Mouse (Mus musculus) hindbrain, embryonic 12.5 days (tissue): ENCODE results near the gene Ccrl2. TPM values are rescaled to one million over a fixed set of nuclear protein-coding genes. Genes with fewer than 3 reads are reported as not detected.
A peak's percentile ranks its signal among the peaks of the same experiment; 100 is the strongest.

Experiments
- ATAC-seq: fragments of 200-750 bp; cut with Nextera tagmentation; 2 replicates; pipeline ENCODE4 v1.8.0; 2017; ENCODE audit warnings: moderate TSS enrichment; ENCODE audit not compliant: low FRiP score
- H3K27ac ChIP-seq: fragments of 300-500 bp; sonication (generic); 2 replicates; pipeline ENCODE4 v1.5.1; 2016; ENCODE audit warnings: mild to moderate bottlenecking
- H3K27me3 ChIP-seq: fragments of 300-500 bp; sonication (generic); 2 replicates; pipeline ENCODE4 v1.6.1; 2016; ENCODE audit warnings: mild to moderate bottlenecking
- H3K36me3 ChIP-seq: fragments of 300-500 bp; sonication (generic); 2 replicates; pipeline ENCODE4 v1.6.1; 2016; ENCODE audit warnings: mild to moderate bottlenecking
- H3K4me1 ChIP-seq: fragments of 300-500 bp; sonication (generic); 2 replicates; pipeline ENCODE4 v1.6.1; 2016
- H3K4me2 ChIP-seq: fragments of 300-500 bp; sonication (generic); replicated peaks from 2 replicates; pipeline ENCODE4 v1.6.1; 2016; ENCODE audit warnings: mild to moderate bottlenecking
- H3K4me3 ChIP-seq: fragments of 300-500 bp; sonication (generic); 2 replicates; pipeline ENCODE4 v1.5.1; 2016; ENCODE audit warnings: mild to moderate bottlenecking
- H3K9ac ChIP-seq: fragments of 300-500 bp; sonication (generic); 2 replicates; pipeline ENCODE4 v1.6.1; 2016; ENCODE audit warnings: mild to moderate bottlenecking, moderate library complexity
- H3K9me3 ChIP-seq: fragments of 300-500 bp; sonication (generic); replicated peaks from 2 replicates; pipeline ENCODE4 v1.6.1; 2016; ENCODE audit warnings: mild to moderate bottlenecking
- WGBS: fragments of 180-500 bp; shearing (Covaris S2); methylation state at CpG from one replicate; pipeline ENCODE4 v1.1.7; 2016; 5-methylcytosine and 5-hydroxymethylcytosine counted together
- polyA plus RNA-seq: library from polyadenylated mRNA; unstranded; fragments of >200 nt; fragmentation: Nextera tagmentation; extraction: Ambion mirVana; gene quantifications from 2 replicates; pipeline ENCODE4 v1.2.1, GENCODE M21; 2016

Gene Ccrl2
- polyA plus RNA-seq, 1 experiment from 2014 or later, result 0.97 TPM

DNA sequence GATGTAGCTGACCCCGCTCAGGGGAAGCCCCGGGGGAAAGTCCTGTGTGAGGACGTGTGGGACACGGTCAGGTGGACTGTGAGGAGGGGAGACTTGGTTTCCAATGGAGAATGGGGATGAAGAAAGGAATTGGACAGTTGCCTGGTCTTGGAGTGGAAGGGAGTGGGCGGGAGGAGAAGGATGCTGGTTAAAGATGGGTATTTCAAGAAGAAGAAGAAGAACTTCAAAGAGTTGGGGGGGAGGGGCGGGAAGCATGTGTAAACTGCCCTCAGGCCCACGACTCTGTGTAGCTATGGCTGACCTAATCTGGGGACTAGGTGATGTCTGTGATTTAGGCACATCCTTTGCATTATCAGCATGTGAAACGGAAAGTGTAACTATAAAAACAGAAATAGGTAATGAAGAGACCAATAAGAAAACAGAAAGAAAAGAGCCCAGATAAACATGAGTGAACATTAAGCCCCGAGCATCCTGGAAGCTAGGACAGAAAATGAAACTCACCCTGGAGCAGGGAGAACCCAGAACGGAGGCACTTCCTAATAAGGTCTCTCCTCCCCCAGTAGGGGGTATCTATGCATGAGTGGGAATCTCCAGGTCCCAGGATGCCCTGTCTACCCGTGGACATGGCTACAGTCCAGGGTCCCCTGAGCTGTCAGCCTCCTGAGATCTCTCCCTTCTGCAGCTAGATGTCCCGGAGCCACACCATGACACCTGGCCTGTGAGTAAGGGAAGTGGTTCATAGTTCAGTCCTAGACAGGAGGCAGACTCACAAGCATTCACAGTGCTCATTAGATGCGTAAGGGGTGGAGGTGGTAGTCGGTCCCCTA is 438 bp upstream of the Ccrl2 start:
- Histone ChIP-seq H3K36me3 (no peaks in the 10 kb centered on the region), H3K9ac (no peak overlapping the region), H3K4me3 (no peak overlapping the region), H3K27me3 (no peaks in the 10 kb centered on the region), H3K27ac (no peak overlapping the region), H3K9me3 (no peaks in the 10 kb centered on the region), H3K4me2 (peak overlapping the region; percentile 39; the same call in 1 of the 2 replicates), H3K4me1 (no peaks in the 10 kb centered on the region)
- 75% methylated on average over 14 of the region's 14 CpGs for WGBS
- ATAC-seq, result no peak

DNA sequence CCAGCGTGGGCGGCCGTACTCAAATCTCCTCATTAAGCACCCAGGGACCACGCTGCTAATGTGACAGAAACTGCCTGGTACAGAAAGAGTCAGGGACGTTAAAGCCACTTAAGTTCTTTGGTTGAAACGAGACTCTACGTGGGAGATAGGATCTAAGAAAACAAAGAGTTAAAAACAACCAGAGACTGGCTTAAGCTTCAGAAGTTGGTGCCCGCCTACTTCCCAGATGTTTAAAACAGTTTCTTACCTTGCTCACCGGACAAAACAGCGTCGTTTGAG is 861 bp downstream of the Ccrl2 start:
- H3K9ac ChIP-seq, result no peak overlapping the region
- peak overlapping the region; percentile 39 for H3K4me2 ChIP-seq
- 36% methylated on average over 11 of the region's 11 CpGs for WGBS
- H3K27me3 ChIP-seq, result no peaks in the 10 kb centered on the region
- no peak for ATAC-seq
- no peaks in the 10 kb centered on the region for H3K4me1 ChIP-seq
- no peaks in the 10 kb centered on the region for H3K9me3 ChIP-seq
- H3K36me3 ChIP-seq, result no peaks in the 10 kb centered on the region
- H3K4me3 ChIP-seq, result peak overlapping the region; percentile 10; the same call in 1 of the 2 replicates
- no peak overlapping the region for H3K27ac ChIP-seq

DNA sequence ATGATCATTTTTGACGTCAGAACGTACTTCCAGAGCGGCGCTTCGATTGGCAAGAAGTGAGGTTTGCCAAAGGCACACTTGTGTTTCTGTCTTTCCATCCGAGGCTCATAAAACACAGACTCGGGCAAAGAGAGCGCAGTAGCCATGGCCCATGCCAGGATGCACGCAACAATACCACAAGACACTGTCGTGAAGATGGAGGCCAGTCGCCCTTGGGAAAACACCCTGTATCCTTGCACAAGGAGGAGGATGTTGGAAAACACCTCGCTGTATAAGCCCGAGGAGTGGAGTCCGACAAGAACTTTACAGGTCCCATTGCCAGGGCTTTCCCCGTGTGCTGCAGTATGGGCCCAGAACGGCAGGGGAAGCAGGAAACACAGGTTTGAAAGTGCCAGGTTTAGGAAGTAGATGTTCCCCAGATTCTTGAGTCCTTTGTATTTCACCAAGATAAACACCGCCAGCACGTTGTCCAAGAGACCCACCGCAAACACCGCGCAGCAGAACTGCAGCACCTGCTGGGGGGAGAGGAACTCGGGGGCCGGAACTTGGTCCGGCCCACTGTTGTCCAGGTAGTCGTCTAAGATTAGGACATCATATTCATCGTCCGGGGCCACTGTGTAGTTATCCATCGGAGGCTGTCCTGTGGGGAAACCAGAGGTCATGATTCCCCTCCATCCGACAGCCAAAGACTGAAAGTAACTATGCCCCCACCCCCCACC is 1.4 kb downstream of the Ccrl2 start:
- H3K9ac ChIP-seq, result no peak overlapping the region
- 80% methylated on average over 29 of the region's 29 CpGs for WGBS
- H3K36me3 ChIP-seq, result no peaks in the 10 kb centered on the region
- no peak overlapping the region for H3K27ac ChIP-seq
- no peaks in the 10 kb centered on the region for H3K27me3 ChIP-seq
- no peaks in the 10 kb centered on the region for H3K4me1 ChIP-seq
- H3K4me3 ChIP-seq, result peak overlapping the region; percentile 10; the same call in 1 of the 2 replicates
- H3K4me2 ChIP-seq, result peak overlapping the region; percentile 39
- no peaks in the 10 kb centered on the region for H3K9me3 ChIP-seq
- ATAC-seq, result no peak

DNA sequence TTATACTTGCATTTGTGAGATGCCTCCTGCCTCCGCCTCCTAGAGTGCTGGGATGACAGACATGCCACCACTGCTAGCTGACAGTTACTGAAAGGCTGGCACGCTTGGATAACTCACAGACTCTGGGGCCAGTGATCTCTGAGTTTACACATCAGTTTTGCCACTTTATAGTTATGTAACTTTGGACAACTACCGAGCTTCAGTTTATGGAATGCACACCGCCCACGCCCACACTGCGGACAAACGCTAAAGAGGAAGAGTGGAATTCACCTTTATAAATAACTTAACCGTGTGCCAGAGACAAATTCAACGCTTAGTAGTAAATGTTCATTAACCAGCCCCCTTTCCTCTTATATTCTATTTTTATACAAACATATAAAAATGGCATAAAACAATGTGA is 2.4 kb downstream of the Ccrl2 start:
- ATAC-seq, result no peak
- Histone ChIP-seq H3K4me2 (no peak overlapping the region), H3K4me1 (no peaks in the 10 kb centered on the region), H3K9ac (no peak overlapping the region), H3K27ac (no peak overlapping the region), H3K4me3 (no peak overlapping the region), H3K27me3 (no peaks in the 10 kb centered on the region), H3K9me3 (no peaks in the 10 kb centered on the region), H3K36me3 (no peaks in the 10 kb centered on the region)
- 89% methylated on average over 9 of the region's 9 CpGs for WGBS

DNA sequence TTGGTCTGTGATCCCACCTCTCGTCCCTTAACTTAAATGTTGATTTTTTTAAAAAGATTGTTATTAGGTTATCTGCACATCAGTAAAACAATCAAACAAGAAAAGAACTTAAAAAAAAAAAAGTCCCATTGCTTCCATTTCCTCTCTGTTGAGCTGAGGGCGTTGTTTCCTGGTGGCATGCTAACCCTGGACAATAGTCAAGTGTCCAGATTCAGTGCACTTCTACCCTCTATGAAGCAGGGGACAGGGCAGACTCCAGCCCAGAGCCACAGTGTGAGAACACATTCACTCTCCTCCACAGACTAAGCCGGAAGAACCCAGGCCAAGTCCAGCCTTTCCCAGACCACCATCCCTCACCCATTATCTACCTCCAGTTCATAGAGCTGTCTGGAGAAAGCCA is 8.9 kb downstream of the Ccrl2 start:
- no peaks in the 10 kb centered on the region for H3K4me1 ChIP-seq
- H3K4me2 ChIP-seq, result no peak overlapping the region
- H3K9ac ChIP-seq, result no peak overlapping the region
- no peak overlapping the region for H3K4me3 ChIP-seq
- H3K27ac ChIP-seq, result no peak overlapping the region
- H3K27me3 ChIP-seq, result no peaks in the 10 kb centered on the region
- ATAC-seq, result no peak
- H3K36me3 ChIP-seq, result no peaks in the 10 kb centered on the region
- H3K9me3 ChIP-seq, result no peaks in the 10 kb centered on the region
- 89% methylated on average over 3 of the region's 3 CpGs for WGBS

DNA sequence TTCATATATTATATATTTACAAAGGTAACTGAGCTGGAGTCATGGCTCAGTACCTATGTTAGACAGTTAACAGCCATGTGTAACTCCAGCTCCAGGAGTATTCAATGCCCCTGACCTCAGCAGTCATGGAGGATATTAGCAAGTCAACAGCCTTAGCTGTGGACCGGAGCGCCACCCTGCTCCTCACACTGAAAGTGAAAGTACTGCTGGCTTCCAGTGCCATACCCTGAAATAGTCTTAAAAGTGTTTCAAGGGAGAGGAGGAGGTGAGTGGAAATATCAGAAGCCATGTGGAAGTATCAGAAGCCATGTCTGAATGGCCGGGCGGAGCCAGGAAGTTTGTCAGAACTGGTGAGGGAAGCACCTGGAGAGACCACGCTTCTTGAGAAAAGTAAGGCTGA is 10.1 kb downstream of the Ccrl2 start:
- H3K4me1 ChIP-seq, result no peaks in the 10 kb centered on the region
- no peak overlapping the region for H3K27ac ChIP-seq
- H3K4me3 ChIP-seq, result no peak overlapping the region
- 93% methylated on average over 5 of the region's 5 CpGs for WGBS
- H3K4me2 ChIP-seq, result no peak overlapping the region
- no peaks in the 10 kb centered on the region for H3K9me3 ChIP-seq
- no peak for ATAC-seq
- H3K36me3 ChIP-seq, result no peaks in the 10 kb centered on the region
- H3K27me3 ChIP-seq, result no peaks in the 10 kb centered on the region
- H3K9ac ChIP-seq, result no peak overlapping the region

DNA sequence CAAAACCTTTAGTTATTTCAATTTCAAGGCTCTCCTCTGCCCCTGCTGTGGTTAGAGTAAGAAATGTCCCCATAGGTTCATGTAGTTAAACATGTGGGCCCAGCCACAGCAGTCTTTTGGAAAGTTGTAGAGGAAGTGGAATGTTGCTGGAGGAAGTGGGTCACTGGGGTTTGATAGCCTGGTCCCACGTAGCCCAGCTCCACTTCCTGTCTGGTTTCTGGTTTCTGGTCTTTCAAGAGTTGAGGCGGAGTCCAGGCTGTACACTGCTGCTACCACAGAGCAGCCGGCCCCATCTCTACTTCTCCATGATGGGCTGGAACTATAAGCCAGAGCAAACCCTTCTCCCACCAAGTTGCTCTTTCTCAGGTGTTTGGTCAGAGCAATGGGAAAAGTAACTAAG is 11.1 kb downstream of the Ccrl2 start:
- H3K27ac ChIP-seq, result no peak overlapping the region
- H3K4me1 ChIP-seq, result no peaks in the 10 kb centered on the region
- no peak overlapping the region for H3K9ac ChIP-seq
- no peaks in the 10 kb centered on the region for H3K36me3 ChIP-seq
- H3K4me2 ChIP-seq, result no peak overlapping the region
- no peaks in the 10 kb centered on the region for H3K27me3 ChIP-seq
- WGBS, result 75% methylated on average over 3 of the region's 3 CpGs
- no peaks in the 10 kb centered on the region for H3K9me3 ChIP-seq
- no peak for ATAC-seq
- no peak overlapping the region for H3K4me3 ChIP-seq

DNA sequence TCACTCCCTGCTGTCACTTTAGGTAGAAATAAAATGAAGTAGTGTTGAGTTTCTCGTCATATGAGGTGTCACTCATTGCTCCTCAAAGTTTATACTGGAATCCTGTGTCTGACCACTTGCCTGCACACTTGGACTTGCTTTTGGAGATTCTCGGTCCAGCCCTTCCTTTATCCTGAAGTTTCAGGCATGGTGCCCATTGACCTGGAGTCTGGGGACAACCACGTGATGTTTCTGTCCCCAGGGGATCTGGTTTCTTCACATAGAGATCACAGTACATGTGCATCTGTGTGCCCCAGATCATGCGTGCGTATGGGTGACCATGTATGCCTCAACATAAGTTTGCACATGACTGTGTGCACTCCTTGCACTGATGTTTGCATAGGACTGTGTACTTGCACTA is 15.1 kb downstream of the Ccrl2 start:
- WGBS, result 79% methylated on average over 5 of the region's 5 CpGs
- no peaks in the 10 kb centered on the region for H3K36me3 ChIP-seq

DNA sequence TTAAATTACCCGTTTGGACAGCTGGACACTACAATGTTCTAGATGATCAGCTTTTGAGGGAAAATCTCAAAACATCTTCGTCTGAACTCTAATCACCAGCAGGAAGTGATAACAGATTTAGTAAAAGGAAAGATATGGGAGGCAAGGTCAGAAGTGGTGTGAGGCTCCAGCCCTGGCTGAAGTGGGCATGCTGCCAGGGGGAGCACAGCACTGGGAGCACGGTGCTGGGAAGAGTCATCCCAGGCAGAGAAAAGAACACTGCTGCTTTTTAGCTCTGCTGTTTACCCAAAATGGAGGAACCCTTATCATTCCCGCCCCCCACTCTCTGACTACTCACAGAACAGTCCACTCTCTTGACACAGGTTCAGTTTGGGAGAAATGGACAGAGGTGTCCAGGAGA is 17.4 kb downstream of the Ccrl2 start:
- Histone ChIP-seq H3K27me3 (no peaks in the 10 kb centered on the region), H3K9me3 (no peaks in the 10 kb centered on the region), H3K4me1 (no peaks in the 10 kb centered on the region), H3K4me2 (no peak overlapping the region), H3K9ac (no peak overlapping the region), H3K4me3 (no peak overlapping the region), H3K27ac (no peak overlapping the region), H3K36me3 (no peaks in the 10 kb centered on the region)
- 82% methylated on average over 4 of the region's 4 CpGs for WGBS
- no peak for ATAC-seq

More for the DNA sequence above, 15.1 kb downstream of the Ccrl2 start:
- Histone ChIP-seq H3K9ac (no peak overlapping the region), H3K4me2 (no peak overlapping the region), H3K4me1 (no peaks in the 10 kb centered on the region), H3K4me3 (no peak overlapping the region), H3K9me3 (no peaks in the 10 kb centered on the region), H3K27me3 (no peaks in the 10 kb centered on the region), H3K27ac (no peak overlapping the region)
- ATAC-seq, result no peak

DNA sequence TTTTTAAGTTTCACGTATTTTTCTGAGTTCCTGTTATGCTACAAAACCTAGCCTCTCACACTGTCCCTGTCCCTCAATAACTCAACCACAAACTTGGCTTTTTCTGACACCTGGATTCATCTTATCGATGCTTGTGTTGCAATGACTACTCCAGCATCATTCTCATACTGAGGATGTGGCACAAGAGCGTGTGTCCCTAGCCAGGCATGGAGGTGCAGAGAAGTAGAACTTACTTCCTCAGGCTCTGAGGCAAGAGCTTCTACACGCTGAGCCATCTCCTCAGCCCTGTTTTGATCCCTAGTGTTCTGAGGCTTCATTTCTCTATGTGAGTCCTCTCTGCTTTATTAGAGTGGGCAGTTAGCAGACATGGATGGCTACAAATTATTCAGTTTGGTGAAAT is 23.6 kb downstream of the Ccrl2 start:
- Histone ChIP-seq H3K9ac (no peak overlapping the region), H3K4me2 (no peak overlapping the region), H3K36me3 (no peaks in the 10 kb centered on the region), H3K27me3 (no peaks in the 10 kb centered on the region), H3K4me1 (no peaks in the 10 kb centered on the region), H3K9me3 (no peaks in the 10 kb centered on the region), H3K4me3 (no peak overlapping the region), H3K27ac (no peak overlapping the region)
- ATAC-seq, result no peak
- 85% methylated on average over 4 of the region's 4 CpGs for WGBS

DNA sequence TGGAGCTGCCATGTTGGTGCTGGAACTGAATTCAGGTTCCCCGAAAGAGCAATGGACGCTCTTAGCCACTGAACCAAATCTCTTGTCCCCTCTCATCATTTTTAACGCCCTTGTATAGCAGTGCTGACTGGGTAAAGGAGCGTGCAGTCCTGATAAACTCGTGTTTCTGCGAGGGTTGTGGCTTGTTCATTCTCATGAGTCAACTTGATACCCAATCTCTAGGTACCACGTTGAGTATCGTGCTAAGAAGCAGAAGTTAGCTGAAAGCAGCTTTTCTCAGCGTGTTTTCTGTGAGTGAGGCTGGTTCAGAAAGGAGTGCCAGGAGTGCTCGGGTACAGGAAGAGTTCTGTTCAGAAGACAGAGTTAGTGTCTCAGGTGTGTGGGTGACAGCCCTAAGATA is 30.5 kb downstream of the Ccrl2 start:
- Histone ChIP-seq H3K9me3 (no peaks in the 10 kb centered on the region), H3K27ac (no peak overlapping the region), H3K27me3 (no peaks in the 10 kb centered on the region), H3K36me3 (no peaks in the 10 kb centered on the region), H3K4me2 (no peak overlapping the region), H3K4me1 (no peaks in the 10 kb centered on the region), H3K4me3 (no peak overlapping the region), H3K9ac (no peak overlapping the region)
- ATAC-seq, result no peak
- WGBS, result 87% methylated on average over 10 of the region's 10 CpGs

DNA sequence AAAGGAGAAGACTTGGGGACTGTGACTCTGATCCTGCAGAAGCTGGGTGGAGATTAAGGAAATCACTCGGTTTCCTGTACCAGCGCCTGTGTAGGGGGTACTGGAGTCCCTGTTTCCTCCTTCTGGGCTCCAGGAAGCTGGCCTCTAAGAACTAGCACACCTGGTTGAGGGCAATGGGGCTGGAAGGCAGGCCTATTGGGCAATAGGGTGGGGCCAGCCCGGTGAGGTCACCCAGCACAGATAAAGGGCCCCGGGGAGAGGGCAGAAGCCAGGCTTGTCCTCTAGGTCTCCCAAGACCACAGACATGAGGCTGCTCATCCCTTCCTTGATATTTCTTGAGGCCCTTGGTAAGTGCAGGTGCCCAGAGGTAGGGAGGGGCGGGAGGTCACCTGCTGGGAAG is 38.3 kb downstream of the Ccrl2 start, which contains the start of gene Ltf:
TSS of gene Ltf (plus strand) at position 250 of the 400 bp plus-strand sequence.
- H3K36me3 ChIP-seq, result no peaks in the 10 kb centered on the region

DNA sequence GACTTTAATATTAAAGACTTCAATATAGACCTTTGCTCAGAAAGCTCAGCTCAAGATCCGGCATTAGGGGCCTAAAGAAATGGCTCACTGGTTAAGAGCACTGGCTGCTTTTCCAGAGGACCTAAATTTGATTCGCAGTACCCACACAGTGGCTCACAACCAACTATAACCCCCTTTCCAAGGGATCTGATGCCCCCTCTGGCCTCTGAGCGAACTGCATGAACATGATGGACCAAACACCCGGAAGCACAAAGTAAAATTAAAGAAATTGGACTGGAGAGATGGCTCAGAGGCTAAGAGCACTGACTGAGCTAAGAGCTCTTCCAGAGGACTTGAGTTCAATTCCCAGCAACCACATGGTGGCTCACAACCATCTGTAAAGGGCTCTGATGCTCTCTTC is 41.7 kb downstream of the Ccrl2 start:
- WGBS, result 81% methylated on average over 4 of the region's 4 CpGs

More for the DNA sequence above, 38.3 kb downstream of the Ccrl2 start, which contains the start of gene Ltf:
- Histone ChIP-seq H3K4me1 (no peaks in the 10 kb centered on the region), H3K4me2 (no peak within 1 kb of the TSS), H3K9ac (no peak within 1 kb of the TSS), H3K4me3 (no peak within 1 kb of the TSS), H3K27me3 (no peaks in the 10 kb centered on the region), H3K27ac (no peak within 1 kb of the TSS), H3K9me3 (no peaks in the 10 kb centered on the region)
- no peak for ATAC-seq
- WGBS, result 81% methylated on average over 5 of the region's 5 CpGs

More for the DNA sequence above, 41.7 kb downstream of the Ccrl2 start:
- H3K9me3 ChIP-seq, result no peaks in the 10 kb centered on the region
- H3K27ac ChIP-seq, result no peak overlapping the region
- H3K27me3 ChIP-seq, result no peaks in the 10 kb centered on the region
- ATAC-seq, result no peak
- H3K9ac ChIP-seq, result no peak overlapping the region
- no peak overlapping the region for H3K4me3 ChIP-seq
- H3K4me1 ChIP-seq, result no peaks in the 10 kb centered on the region
- no peak overlapping the region for H3K4me2 ChIP-seq
- H3K36me3 ChIP-seq, result no peaks in the 10 kb centered on the region
